Mouse (Mus musculus) G1E (cell line): ENCODE measurements around the gene Phldb3. TPM values are rescaled to one million over a fixed set of nuclear protein-coding genes. Genes with fewer than 3 reads are reported as not detected.

ENCODE experiments used
- ATAC-seq: 2 replicates; pipeline ENCODE4 v1.8.0; 2016; ENCODE audit warnings: mild to moderate bottlenecking; ENCODE audit not compliant: insufficient number of reproducible peaks, poor library complexity, low FRiP score, severe bottlenecking; ENCODE audit errors: extremely low read depth
- DNase-seq: peaks from one replicate; pipeline ENCODE4 v3.0.0; 2012; ENCODE audit warnings: low spot score
- H3K27me3 ChIP-seq: 2 replicates; pipeline ENCODE4 v1.6.1; 2012; ENCODE audit warnings: mild to moderate bottlenecking, low read length, inconsistent platforms; ENCODE audit not compliant: insufficient read depth
- H3K36me3 ChIP-seq: replicated peaks from 2 replicates; pipeline ENCODE3; 2012; ENCODE audit warnings: mild to moderate bottlenecking, inconsistent platforms
- H3K4me1 ChIP-seq: 2 replicates; pipeline ENCODE4 v1.6.1; 2012; ENCODE audit warnings: low read depth, low read length, inconsistent platforms, mixed read lengths; ENCODE audit not compliant: insufficient read depth
- H3K4me3 ChIP-seq: 2 replicates; pipeline ENCODE4 v1.5.1; 2012; ENCODE audit warnings: low read depth, mild to moderate bottlenecking, inconsistent platforms, low read length, moderate library complexity, mixed read lengths
- H3K9me3 ChIP-seq: replicated peaks from 2 replicates; pipeline ENCODE4 v1.6.1; 2012; ENCODE audit warnings: inconsistent platforms
- CTCF ChIP-seq: IDR thresholded peaks from 2 replicates; pipeline ENCODE4 v1.5.1; 2012; ENCODE audit warnings: low read depth, low read length, inconsistent platforms, mixed read lengths
- GATA1 ChIP-seq: IDR thresholded peaks from 2 replicates; pipeline ENCODE4 v1.6.1; 2012; ENCODE audit warnings: borderline replicate concordance, low read length, inconsistent platforms, mixed read lengths
- GATA2 ChIP-seq: IDR thresholded peaks from 2 replicates; pipeline ENCODE4 v1.6.1; 2012; ENCODE audit warnings: low read depth, low read length, inconsistent platforms, borderline replicate concordance
- POLR2AphosphoS5 ChIP-seq: IDR thresholded peaks from 2 replicates; pipeline ENCODE4 v1.6.1; 2012; ENCODE audit warnings: low read depth, low read length, inconsistent platforms; ENCODE audit not compliant: insufficient replicate concordance
- TAL1 ChIP-seq: conservative IDR thresholded peaks from 2 replicates; pipeline ENCODE4 v1.6.1; 2012; ENCODE audit warnings: low read depth, low read length, inconsistent platforms, mixed read lengths
- polyA plus RNA-seq: library from polyadenylated mRNA; stranded (reverse); fragments of >175 nt; gene quantifications from 2 replicates; pipeline ENCODE4 v1.2.3, GENCODE M21; 2012
- total RNA-seq, 2 experiments: library from RNA; stranded (forward) in 1 of 2; stranded (reverse) in 1 of 2; fragments of 200-1000 nt in 1 of 2; fragments of >200 nt in 1 of 2; fragmentation: Nextera tagmentation in 1 of 2; gene quantifications; 2 replicates each; pipeline ENCODE4 v1.2.3; 2014 to 2017

Phldb3 gene
- total and polyA plus RNA-seq, 3 experiments = 1.1 to 4.9 (median 2.3) TPM

GRCm38 (mm10) chr7:24584876-24585275 lies 25.7 kb upstream of the Phldb3 start:
- no peak overlapping the region for H3K4me3 ChIP-seq
- no peak for ATAC-seq

GRCm38 (mm10) chr7:24585995-24586394 lies 24.6 kb upstream of the Phldb3 start:
- H3K9me3 ChIP-seq = peaks cover 14% of the 10 kb centered on the region
- H3K36me3 ChIP-seq = no peaks in the 10 kb centered on the region
- TF ChIP-seq CTCF (no peak), TAL1 (no peak), GATA2 (no peak), GATA1 (no peak), POLR2AphosphoS5 (no peak)
- H3K4me3 ChIP-seq = no peak overlapping the region
- no peak for ATAC-seq
- H3K4me1 ChIP-seq = peaks cover 9% of the 10 kb centered on the region
- DNase-seq = no peak
- no peaks in the 10 kb centered on the region; the same call in 1 of the 2 replicates for H3K27me3 ChIP-seq

More at GRCm38 (mm10) chr7:24584876-24585275, 25.7 kb upstream of the Phldb3 start:
- no peak for DNase-seq
- H3K4me1 ChIP-seq = no peaks in the 10 kb centered on the region; the same call in none of the 2 replicates
- peaks cover 14% of the 10 kb centered on the region for H3K9me3 ChIP-seq
- no peak for TF ChIP-seq GATA2
- TF ChIP-seq CTCF = no peak
- no peak for TF ChIP-seq POLR2AphosphoS5
- no peak for TF ChIP-seq TAL1
- no peak for TF ChIP-seq GATA1
- H3K27me3 ChIP-seq = no peaks in the 10 kb centered on the region; the same call in 1 of the 2 replicates
- H3K36me3 ChIP-seq = no peaks in the 10 kb centered on the region

GRCm38 (mm10) chr7:24586828-24587227 lies 23.7 kb upstream of the Phldb3 start:
- ATAC-seq = no peak
- H3K4me3 ChIP-seq = no peak overlapping the region

GRCm38 (mm10) chr7:24587330-24588105 lies 23.0 kb upstream of the Phldb3 start, which contains the start of the genes Ethe1 and Zfp575:
Ethe1 (plus strand) TSS chr7:24587543.
Zfp575 (minus strand) TSS chr7:24587641.
- ATAC-seq = no peak
- H3K36me3 ChIP-seq = no peaks in the 10 kb centered on the region
- peaks cover 24% of the 10 kb centered on the region for H3K4me1 ChIP-seq
- H3K9me3 ChIP-seq = peaks cover 14% of the 10 kb centered on the region
- no peak for TF ChIP-seq POLR2AphosphoS5
- no peak for TF ChIP-seq CTCF
- TF ChIP-seq TAL1 = no peak
- no peak for TF ChIP-seq GATA2
- no peak for TF ChIP-seq GATA1
- H3K4me3 ChIP-seq = no peak within 1 kb of the TSS
- no peaks in the 10 kb centered on the region; the same call in 1 of the 2 replicates for H3K27me3 ChIP-seq
- DNase-seq = no peak

More at GRCm38 (mm10) chr7:24586828-24587227, 23.7 kb upstream of the Phldb3 start:
- H3K4me1 ChIP-seq = peaks cover 18% of the 10 kb centered on the region
- H3K9me3 ChIP-seq = peaks cover 14% of the 10 kb centered on the region
- H3K36me3 ChIP-seq = no peaks in the 10 kb centered on the region
- TF ChIP-seq POLR2AphosphoS5 (no peak), TAL1 (no peak), CTCF (no peak)
- no peak for DNase-seq
- H3K27me3 ChIP-seq = no peaks in the 10 kb centered on the region; the same call in 1 of the 2 replicates

GRCm38 (mm10) chr7:24588336-24588735 lies 22.2 kb upstream of the Phldb3 start:
- ATAC-seq = no peak
- peaks cover 14% of the 10 kb centered on the region for H3K9me3 ChIP-seq
- H3K36me3 ChIP-seq = no peaks in the 10 kb centered on the region
- TF ChIP-seq GATA2 = no peak
- TF ChIP-seq GATA1 = no peak
- TF ChIP-seq CTCF = no peak
- no peak for TF ChIP-seq TAL1
- no peak for TF ChIP-seq POLR2AphosphoS5
- H3K27me3 ChIP-seq = no peaks in the 10 kb centered on the region; the same call in 1 of the 2 replicates
- H3K4me1 ChIP-seq = peaks cover 32% of the 10 kb centered on the region
- DNase-seq = no peak
- no peak overlapping the region for H3K4me3 ChIP-seq

GRCm38 (mm10) chr7:24591735-24592134 lies 18.8 kb upstream of the Phldb3 start:
- DNase-seq (no peak), ATAC-seq (peak; percentile 54)
- peak; percentile 42 for TF ChIP-seq TAL1
- no peak for TF ChIP-seq POLR2AphosphoS5

More at GRCm38 (mm10) chr7:24591735-24592134, 18.8 kb upstream of the Phldb3 start:
- peaks cover 8% of the 10 kb centered on the region for H3K36me3 ChIP-seq
- no peak overlapping the region; the same call in 1 of the 2 replicates for H3K4me3 ChIP-seq
- H3K4me1 ChIP-seq = peaks cover 49% of the 10 kb centered on the region
- no peaks in the 10 kb centered on the region for H3K27me3 ChIP-seq
- no peaks in the 10 kb centered on the region for H3K9me3 ChIP-seq
